ENCODE assay signal across 9 mouse cellular contexts in genomic region chr8:125165505-125166446, GRCm38 (mm10).
DNase-seq lines count a peak whose midpoint lies in the region; ATAC-seq and TF ChIP-seq lines count a peak whose summit lies in the region.
"Had no signal": no experiment of that assay in that cellular context is flagged by ENCODE, and none has a peak within 500 bp of the region (broad histone marks: within the 10 kb centered on the region; RNA-seq: fewer than 3 reads in every experiment).

No protein-coding gene starts in this region.

- no peaks in the 10 kb centered on the region for H3K9me3 ChIP-seq in midbrain, embryonic 11.5 days (ENCODE audit: control insufficient read depth, low read length)
- H3K9me3 ChIP-seq in midbrain, embryonic 16.5 days (replicated peaks; ENCODE audit: control insufficient read depth, low read length, poor library complexity, severe bottlenecking), result no peaks in the 10 kb centered on the region
- H3K9me3 ChIP-seq: liver, embryonic 15.5 days had no signal

- H3K4me1 ChIP-seq in midbrain, embryonic 11.5 days (ENCODE audit: control insufficient read depth, insufficient read depth, low read length), result no peaks in the 10 kb centered on the region
- H3K4me1 ChIP-seq in midbrain, embryonic 16.5 days (ENCODE audit: control insufficient read depth, insufficient read depth, low read length), result peaks cover 8% of the 10 kb centered on the region
- H3K4me1 ChIP-seq: liver, embryonic 15.5 days had no signal

- in situ Hi-C loops in Patski (cut with MboI; ENCODE audit: low pct_unique_long_range_greater_than_20kb), result no loop called here

- ATAC-seq in midbrain, embryonic 11.5 days (ENCODE audit: low FRiP score), result 0 out of 2 replicates have a peak, but pooled peaks have one; percentile 33
- ATAC-seq in midbrain, embryonic 16.5 days, result no peak
- ATAC-seq in Patski, result no peak

- H3K27ac ChIP-seq in midbrain, embryonic 11.5 days (ENCODE audit: low read depth, low read length), result no peak overlapping the region
- H3K27ac ChIP-seq in midbrain, embryonic 16.5 days (ENCODE audit: low read length), result no peak overlapping the region
- H3K27ac ChIP-seq: liver, embryonic 15.5 days had no signal

- peak; percentile 77 for TF ChIP-seq CTCF in Patski (IDR thresholded peaks at IDR 0.05)

- H3K4me3 ChIP-seq in midbrain, embryonic 11.5 days (ENCODE audit: low read depth, low read length), result no peak overlapping the region
- no peak overlapping the region for H3K4me3 ChIP-seq in midbrain, embryonic 16.5 days (ENCODE audit: low read depth, low read length)
- H3K4me3 ChIP-seq: liver, embryonic 15.5 days had no signal

- H3K36me3 ChIP-seq in midbrain, embryonic 11.5 days (ENCODE audit: control insufficient read depth, insufficient read depth, low read length), result no peaks in the 10 kb centered on the region
- H3K36me3 ChIP-seq in midbrain, embryonic 16.5 days (ENCODE audit: control insufficient read depth, insufficient read depth, low read length), result no peaks in the 10 kb centered on the region
- H3K36me3 ChIP-seq: liver, embryonic 15.5 days had no signal

- DNase-seq in midbrain, embryonic 11.5 days (ENCODE audit: low spot score, missing footprints), result peak; percentile 90
- no peak for DNase-seq in Patski (ENCODE audit: low read depth, low spot score)
- DNase-seq in cerebellum, postnatal 14 days, result peak; percentile 68 to 79
- DNase-seq in gastrocnemius, postnatal 10 days, result peak; percentile 66
- DNase-seq in kidney, postnatal 25 days, result peak; percentile 61 to 69
- DNase-seq in mesoderm, embryonic 11.5 days (ENCODE audit: low read depth, low spot score), result peak; percentile 56
- peak; percentile 29 for DNase-seq in yolk sac, embryonic 10.5 days (ENCODE audit: low spot score)

- POLR2A ChIA-PET in Patski (lab: Charles Lee), result interaction anchor here (0.6 kb wide), 1 partner anchor 72 kb away, joined by 3 read pairs; no protein-coding TSS in a partner anchor

- WGBS in midbrain, embryonic 11.5 days, result 70% methylated on average over 11 of the region's 11 CpGs
- WGBS in midbrain, embryonic 16.5 days, result 74% methylated on average over 11 of the region's 11 CpGs

- H3K9ac ChIP-seq in midbrain, embryonic 11.5 days (ENCODE audit: low read length), result no peak overlapping the region
- H3K9ac ChIP-seq in midbrain, embryonic 16.5 days (ENCODE audit: low read depth, low read length), result no peak overlapping the region
- H3K9ac ChIP-seq: liver, embryonic 15.5 days had no signal

- CTCF ChIA-PET in Patski (lab: Charles Lee), result interaction anchor here (0.7 to 1.0 kb wide), 2 partner anchors 9 to 11 kb away, joined by 3 to 6 read pairs; no protein-coding TSS in a partner anchor

- H3K4me2 ChIP-seq in midbrain, embryonic 11.5 days, result no peak overlapping the region
- H3K4me2 ChIP-seq in midbrain, embryonic 16.5 days (ENCODE audit: low read length), result no peak overlapping the region
- H3K4me2 ChIP-seq: liver, embryonic 15.5 days had no signal

- no peaks in the 10 kb centered on the region for H3K27me3 ChIP-seq in midbrain, embryonic 11.5 days (ENCODE audit: control insufficient read depth, insufficient read depth, low read length)
- peaks cover 3% of the 10 kb centered on the region; the same call in 1 of the 2 replicates for H3K27me3 ChIP-seq in midbrain, embryonic 16.5 days (ENCODE audit: control insufficient read depth, insufficient read depth, low read depth, low read length)
- peaks cover 36% of the 10 kb centered on the region for H3K27me3 ChIP-seq in Patski
- H3K27me3 ChIP-seq: liver, embryonic 15.5 days had no signal
